15 mouse cellular contexts compared by ENCODE assay signal in genomic region chr12:31703904-31704303, GRCm38 (mm10). TPM values are rescaled to one million over a fixed set of nuclear protein-coding genes. Genes with fewer than 3 reads are reported as not detected.
DNase-seq lines count a peak whose midpoint lies in the region; ATAC-seq and TF ChIP-seq lines count a peak whose summit lies in the region.
"Had no signal": no experiment of that assay in that cellular context is flagged by ENCODE, and none has a peak within 500 bp of the region (broad histone marks: within the 10 kb centered on the region; RNA-seq: fewer than 3 reads in every experiment).

No protein-coding gene starts in this region.

- no peak overlapping the region for H3K4me2 ChIP-seq in liver, embryonic 14.5 days (ENCODE audit: low read depth)
- H3K4me2 ChIP-seq: limb, embryonic 15.5 days had no signal

- no peak overlapping the region for H3K4me3 ChIP-seq in liver, embryonic 14.5 days (ENCODE audit: insufficient read depth in 1 of 2, low read depth in 2 of 2, low read length in 2 of 2)
- no peak overlapping the region for H3K4me3 ChIP-seq in MEL (ENCODE audit: control insufficient read depth in 1 of 2, insufficient read depth in 1 of 2, low read depth in 2 of 2, low read length in 2 of 2)
- H3K4me3 ChIP-seq: limb, embryonic 15.5 days had no signal

- H3K27ac ChIP-seq in liver, embryonic 14.5 days: no peak overlapping the region
- H3K27ac ChIP-seq in MEL (ENCODE audit: control insufficient read depth, low read depth, low read length): no peak overlapping the region
- H3K27ac ChIP-seq: limb, embryonic 15.5 days had no signal

- WGBS in liver, embryonic 14.5 days (ENCODE audit: insufficient replicate concordance): 69% methylated on average over 6 of the region's 6 CpGs

- TF ChIP-seq POLR2A in MEL (IDR thresholded peaks at IDR 0.05; ENCODE audit: control insufficient read depth in 1 of 2, insufficient read depth in 1 of 2, low read depth in 1 of 2, low read length in 2 of 2, poor library complexity in 1 of 2): no peak

- no peak for DNase-seq in liver, embryonic 14.5 days (ENCODE audit: low read depth in 3 of 3, low spot score in 3 of 3)
- DNase-seq in liver: no peak
- DNase-seq in MEL (ENCODE audit: low read depth, low spot score): peak; percentile 31
- DNase-seq in heart, adult 18-20 months: peak; percentile 77 to 82
- peak; percentile 71 to 79 for DNase-seq in heart, postnatal 10 days
- no peak for DNase-seq in B cell, adult 2 months
- DNase-seq in embryo, embryonic 11 days: no peak
- DNase-seq in left cerebral cortex, adult 8-10 months (ENCODE audit: low spot score in 2 of 2): no peak
- DNase-seq: adrenal gland, adult 8-10 months; cerebellum, adult 2 months; gastrocnemius, postnatal 36 days; kidney, postnatal 14 days; lung, postnatal 4 days had no signal

- no peaks in the 10 kb centered on the region for H3K36me3 ChIP-seq in liver, embryonic 14.5 days (replicated peaks; ENCODE audit: control insufficient read depth, insufficient read depth, low read depth)
- no peaks in the 10 kb centered on the region for H3K36me3 ChIP-seq in MEL (ENCODE audit: control insufficient read depth in 1 of 2, insufficient read depth in 2 of 2, low read length in 2 of 2)
- H3K36me3 ChIP-seq: limb, embryonic 15.5 days had no signal

- 0 out of 2 replicates have a peak, but pooled peaks have one; percentile 8 for TF ChIP-seq CTCF in liver, embryonic 14.5 days (IDR thresholded peaks at IDR 0.05; ENCODE audit: low read depth)
- TF ChIP-seq CTCF in MEL (IDR thresholded peaks at IDR 0.05 in 2 of 3, conservative IDR thresholded peaks at IDR 0.05 in 1 of 3; ENCODE audit: control insufficient read depth in 1 of 3, insufficient read depth in 1 of 3, low read depth in 2 of 3, low read length in 3 of 3, poor library complexity in 1 of 3, severe bottlenecking in 1 of 3): peak in 1 of 3 experiments; percentile 18; a peak in 1 of 6 replicates

- no peak overlapping the region for H3K9ac ChIP-seq in liver, embryonic 14.5 days (replicated peaks)
- no peak overlapping the region for H3K9ac ChIP-seq in MEL (ENCODE audit: control insufficient read depth, low read depth, low read length, poor library complexity, severe bottlenecking)
- H3K9ac ChIP-seq: limb, embryonic 15.5 days had no signal

- no peaks in the 10 kb centered on the region for H3K27me3 ChIP-seq in liver, embryonic 14.5 days (ENCODE audit: control insufficient read depth, insufficient read depth, low read length)
- no peaks in the 10 kb centered on the region for H3K27me3 ChIP-seq in MEL (ENCODE audit: control insufficient read depth in 1 of 2, insufficient read depth in 2 of 2, low read length in 2 of 2)
- H3K27me3 ChIP-seq: limb, embryonic 15.5 days had no signal

- no peaks in the 10 kb centered on the region; the same call in 1 of the 2 replicates for H3K79me2 ChIP-seq in MEL (ENCODE audit: control insufficient read depth, insufficient read depth, low read length, poor library complexity)

- ATAC-seq in liver, embryonic 14.5 days (ENCODE audit: insufficient read depth): no peak
- ATAC-seq: forebrain, embryonic 14.5 days had no signal

- no peaks in the 10 kb centered on the region for H3K9me3 ChIP-seq in liver, embryonic 14.5 days (ENCODE audit: control insufficient read depth, low read length)
- H3K9me3 ChIP-seq in MEL (replicated peaks; ENCODE audit: insufficient read depth, low read length): no peaks in the 10 kb centered on the region
- H3K9me3 ChIP-seq: limb, embryonic 15.5 days had no signal

- no peak for TF ChIP-seq EP300 in liver, embryonic 14.5 days (IDR thresholded peaks at IDR 0.05; ENCODE audit: low read depth)
- TF ChIP-seq EP300 in MEL (IDR thresholded peaks at IDR 0.05; ENCODE audit: low read depth in 1 of 2, low read length in 2 of 2): no peak

- no peak for TF ChIP-seq RAD21 in MEL (IDR thresholded peaks at IDR 0.05; ENCODE audit: low read depth, low read length)

- intact Hi-C loops in heart, postnatal 10 days (cut with DNase I): loop anchor here (5.0 kb wide), 1 partner anchor 52 kb away; the partner anchor contains the start of genes Cog5 and Dus4l

- H3K4me1 ChIP-seq in liver, embryonic 14.5 days (replicated peaks; ENCODE audit: control insufficient read depth in 2 of 2, insufficient read depth in 2 of 2, low read length in 1 of 2): no peaks in the 10 kb centered on the region
- H3K4me1 ChIP-seq in MEL (ENCODE audit: control insufficient read depth in 1 of 2, insufficient read depth in 2 of 2, low read length in 2 of 2): peaks cover 0 to 4% of the 10 kb centered on the region in 2 experiments; a peak in 1 of 4 replicates

TF ChIP-seq in MEL, 35 proteins besides CTCF, POLR2A, EP300 and RAD21:
- TF ChIP-seq SMC3 (IDR thresholded peaks at IDR 0.05; ENCODE audit: low read depth, low read length) (peak; percentile 29), TBP (IDR thresholded peaks at IDR 0.05; ENCODE audit: low read depth, low read length) (no peak)

RNA-seq across cellular contexts. Expression of gene Gpr22, which starts 9.8 kb away (rescaled TPM):
- 0.01 TPM in 1 of 2 replicates, not detected in the other for polyA plus RNA-seq in liver, embryonic 14.5 days (2012; rRNA removed)
- 0.04 and 0.10 TPM in 2 replicates for polyA plus RNA-seq in liver, embryonic 14.5 days (2014; fragmentation: Nextera tagmentation; extraction: Ambion mirVana)
- total RNA-seq in MEL (2012; rRNA removed): not detected in 2 replicates
- polyA plus RNA-seq in MEL (2012; ENCODE audit: insufficient read depth in 1 of 2, insufficient read length in 2 of 2, low read depth in 1 of 2, low replicate concordance in 2 of 2, missing spikeins in 1 of 2): not detected
- 10 to 100 TPM; 16.6 to 20.0 TPM for total RNA-seq in heart, adult 18-20 months (2021)
- total RNA-seq in heart, postnatal 10 days (2021): 10 to 100 TPM; 11.7 to 16.0 TPM
- 10 to 100 TPM; 36.1 to 48.9 (median 43.9) TPM for total RNA-seq in left cerebral cortex, adult 8-10 months (2022)
- total RNA-seq: gastrocnemius, postnatal 36 days had no signal

RNA-seq across cellular contexts. Expression of gene Cog5, which starts 49.2 kb away (rescaled TPM):
- polyA plus RNA-seq in liver, embryonic 14.5 days (2012; rRNA removed): 4.9 and 6.0 TPM in 2 replicates
- 7.8 and 9.0 TPM in 2 replicates for polyA plus RNA-seq in liver, embryonic 14.5 days (2014; fragmentation: Nextera tagmentation; extraction: Ambion mirVana)
- 20.0 and 27.1 TPM in 2 replicates for total RNA-seq in MEL (2012; rRNA removed)
- polyA plus RNA-seq in MEL (2012; ENCODE audit: insufficient read depth in 1 of 2, insufficient read length in 2 of 2, low read depth in 1 of 2, low replicate concordance in 2 of 2, missing spikeins in 1 of 2): 10 to 100 TPM in 1 of 2 experiments, not detected in 1; 28.4 TPM
- total RNA-seq in heart, adult 18-20 months (2021): 10 to 100 TPM; 54.5 to 60.3 TPM
- total RNA-seq in heart, postnatal 10 days (2021): 10 to 100 TPM; 54.9 to 69.8 TPM
- total RNA-seq in left cerebral cortex, adult 8-10 months (2022): 10 to 100 TPM; 47.8 to 56.0 (median 53.0) TPM

RNA-seq across cellular contexts. Expression of gene Dus4l, which starts 49.3 kb away (rescaled TPM):
- polyA plus RNA-seq in liver, embryonic 14.5 days (2012; rRNA removed): 2.4 and 5.1 TPM in 2 replicates
- 3.7 and 4.9 TPM in 2 replicates for polyA plus RNA-seq in liver, embryonic 14.5 days (2014; fragmentation: Nextera tagmentation; extraction: Ambion mirVana)
- total RNA-seq in MEL (2012; rRNA removed): 9.6 and 11.9 TPM in 2 replicates
- polyA plus RNA-seq in MEL (2012; ENCODE audit: insufficient read depth in 1 of 2, insufficient read length in 2 of 2, low read depth in 1 of 2, low replicate concordance in 2 of 2, missing spikeins in 1 of 2): 10 to 100 TPM in 1 of 2 experiments, not detected in 1; 12.1 TPM
- total RNA-seq in heart, adult 18-20 months (2021): 1 to 10 TPM; 5.9 to 8.0 TPM
- total RNA-seq in heart, postnatal 10 days (2021): 1 to 10 TPM; 6.8 to 8.9 TPM
- total RNA-seq in left cerebral cortex, adult 8-10 months (2022): 10 to 100 TPM in 1 of 4 experiments, 1 to 10 TPM in 3; 5.6 to 13.8 (median 7.7) TPM

Comparison
In these comparisons a context has a peak if more than half of its experiments do, and no peak if none do; other contexts are left out.
1. DNase-seq: peak in MEL (single experiment), heart, adult 18-20 months (2 of 2) and heart, postnatal 10 days (2 of 2); none in liver, embryonic 14.5 days (0 of 3), liver (single experiment), B cell, adult 2 months (0 of 2), embryo, embryonic 11 days (single experiment) and left cerebral cortex, adult 8-10 months (0 of 2).
2. RNA of gene Gpr22, which starts 9.8 kb away (total RNA-seq): 36.1 to 48.9 TPM in left cerebral cortex, adult 8-10 months, 16.6 to 20.0 TPM in heart, adult 18-20 months and 11.7 to 16.0 TPM in heart, postnatal 10 days; not detected in MEL; every median in the first group is over 10 times any median in the second.